Mouse (Mus musculus): ENCODE measurements around the gene Zkscan16. TPM values are rescaled to one million over a fixed set of nuclear protein-coding genes. Genes with fewer than 3 reads are reported as not detected.

The Zkscan16 gene
- polyA plus RNA-seq, 1 experiment from 2014 or later: 0.38 TPM

DNA sequence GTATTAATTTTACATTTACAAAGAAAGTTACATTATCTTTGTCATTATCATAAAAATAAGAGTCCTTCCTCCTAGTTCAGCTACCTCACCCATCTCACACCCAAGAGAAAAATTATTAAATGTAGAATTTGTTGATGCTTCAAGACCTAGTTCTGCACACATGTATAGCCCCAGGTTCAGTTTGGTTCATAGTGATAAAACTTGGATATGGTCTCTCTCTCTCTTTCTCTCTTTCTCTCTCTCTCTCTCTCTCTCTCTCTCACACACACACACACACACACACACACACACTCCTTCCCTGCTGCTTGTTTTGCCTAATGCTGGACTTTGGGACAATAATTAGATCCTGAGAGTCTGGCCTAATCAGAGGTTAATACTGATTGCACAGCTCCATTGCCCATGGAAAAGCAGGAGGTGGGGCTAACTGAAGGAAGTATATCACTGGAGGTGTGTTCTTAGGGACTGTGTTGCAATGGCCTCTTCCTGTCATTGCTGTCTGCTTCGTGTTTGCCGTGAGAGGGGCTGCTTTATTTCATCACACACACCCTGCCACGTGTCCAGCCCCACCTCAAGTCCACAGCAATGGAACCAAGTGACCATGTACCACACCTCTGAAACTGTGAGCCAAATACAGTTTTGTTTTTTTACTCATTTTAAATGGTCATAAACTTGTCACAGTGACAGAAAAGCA is 29.9 kb upstream of the Zkscan16 start:
- Histone ChIP-seq H3K4me3 (no peak overlapping the region), H3K9me3 (replicated peaks) (no peaks in the 10 kb centered on the region), H3K27ac (ENCODE audit: poor library complexity, severe bottlenecking) (no peak overlapping the region), H3K4me2 (0 out of 2 replicates have a peak overlapping the region, but pooled peaks have one; percentile 87), H3K4me1 (replicated peaks) (peaks cover 15% of the 10 kb centered on the region), H3K27me3 (replicated peaks) (no peaks in the 10 kb centered on the region), H3K36me3 (no peaks in the 10 kb centered on the region), H3K9ac (no peak overlapping the region)
- 28% methylated on average over 3 of the region's 3 CpGs for WGBS
- no peak for ATAC-seq (ENCODE audit: insufficient number of reproducible peaks, low FRiP score)

DNA sequence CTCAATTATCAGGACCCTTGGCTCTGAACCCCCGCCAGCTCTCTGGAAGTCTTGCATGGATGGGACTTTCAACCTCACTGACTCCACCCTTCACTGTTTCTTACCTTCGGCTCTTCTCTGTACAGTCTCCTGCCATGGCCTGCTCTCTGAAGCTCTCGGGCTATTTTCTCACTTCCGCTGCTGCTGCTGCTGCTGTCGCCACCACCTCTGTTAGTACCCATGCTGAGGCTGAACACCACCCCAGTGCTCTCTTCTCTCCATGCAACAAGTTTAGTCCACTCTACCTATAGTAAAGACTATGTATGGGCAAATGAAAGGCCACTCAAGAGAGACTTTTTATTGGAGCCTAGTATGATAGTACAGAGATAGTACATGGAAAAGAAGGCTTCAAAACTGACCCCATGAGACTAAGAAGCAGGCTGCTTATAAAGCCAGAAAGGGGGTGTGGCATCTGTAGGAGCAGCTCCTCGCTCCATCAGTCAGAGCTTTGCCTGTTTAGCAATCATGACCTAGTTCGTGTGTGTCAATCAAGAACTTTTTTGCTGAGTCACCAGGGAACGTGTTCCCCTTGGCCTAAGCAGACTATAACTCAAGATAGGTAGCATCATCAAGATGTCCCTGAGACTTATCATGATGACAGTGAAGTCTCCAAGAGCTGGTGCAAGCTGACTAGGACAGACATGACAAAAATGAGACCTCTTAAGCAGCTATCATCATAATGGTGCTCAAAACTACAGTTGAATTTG is 28.2 kb upstream of the Zkscan16 start:
- no peak overlapping the region for H3K9ac ChIP-seq
- no peaks in the 10 kb centered on the region for H3K27me3 ChIP-seq (replicated peaks)
- no peaks in the 10 kb centered on the region for H3K9me3 ChIP-seq (replicated peaks)
- 66% methylated on average over 8 of the region's 8 CpGs for WGBS
- H3K4me3 ChIP-seq: no peak overlapping the region
- no peak overlapping the region for H3K27ac ChIP-seq (ENCODE audit: poor library complexity, severe bottlenecking)
- H3K4me1 ChIP-seq (replicated peaks): peaks cover 10% of the 10 kb centered on the region
- no peak overlapping the region for H3K4me2 ChIP-seq
- ATAC-seq (ENCODE audit: insufficient number of reproducible peaks, low FRiP score): no peak
- H3K36me3 ChIP-seq: no peaks in the 10 kb centered on the region

DNA sequence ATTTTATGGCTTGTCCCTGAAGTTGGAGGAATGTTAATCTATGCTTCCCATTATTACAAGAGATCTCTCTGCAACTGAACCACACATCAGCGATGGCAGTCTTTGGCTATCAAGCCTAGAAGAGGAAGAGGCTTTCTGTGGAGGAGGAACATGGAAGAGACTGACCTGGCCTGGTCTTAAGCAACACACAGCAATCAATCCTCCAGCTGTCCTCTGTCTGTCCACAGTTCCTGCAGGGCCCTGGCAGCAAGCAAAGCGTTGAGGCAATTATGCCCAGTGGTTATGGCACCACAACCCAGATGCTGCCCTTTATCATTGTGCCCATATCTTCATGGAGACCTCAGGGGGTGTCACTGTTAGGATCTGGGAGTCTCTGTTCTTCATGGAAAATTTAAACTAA is 19.5 kb upstream of the Zkscan16 start:
- no peak overlapping the region for H3K4me2 ChIP-seq
- 69% methylated on average over 2 of the region's 2 CpGs for WGBS
- ATAC-seq (ENCODE audit: insufficient number of reproducible peaks, low FRiP score): no peak
- peaks cover 7% of the 10 kb centered on the region for H3K27me3 ChIP-seq (replicated peaks)
- no peaks in the 10 kb centered on the region for H3K4me1 ChIP-seq (replicated peaks)
- H3K27ac ChIP-seq (ENCODE audit: poor library complexity, severe bottlenecking): no peak overlapping the region
- no peak overlapping the region for H3K9ac ChIP-seq
- no peaks in the 10 kb centered on the region for H3K9me3 ChIP-seq (replicated peaks)
- no peaks in the 10 kb centered on the region for H3K36me3 ChIP-seq
- H3K4me3 ChIP-seq: no peak overlapping the region

DNA sequence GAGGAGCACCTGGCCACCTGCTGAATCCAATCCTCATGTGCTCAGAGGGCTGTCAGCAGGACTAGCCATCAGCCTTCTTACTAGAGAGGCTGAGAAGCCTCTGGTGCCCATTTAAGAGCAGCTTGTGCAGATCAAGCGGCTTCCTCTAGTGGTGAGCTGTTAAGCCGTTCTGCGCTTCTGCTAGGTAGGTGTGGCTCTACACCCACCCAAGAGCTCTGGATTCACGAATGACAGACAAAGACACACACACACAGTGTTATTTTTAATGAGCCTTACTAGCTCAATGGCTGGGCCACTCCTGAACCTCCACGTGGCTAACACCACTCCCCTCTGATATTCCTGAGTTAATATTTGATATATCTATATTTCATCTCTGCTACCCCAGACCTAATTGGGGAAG is 17.8 kb upstream of the Zkscan16 start:
- Histone ChIP-seq H3K36me3 (no peaks in the 10 kb centered on the region), H3K27me3 (replicated peaks) (peaks cover 7% of the 10 kb centered on the region), H3K4me1 (replicated peaks) (no peaks in the 10 kb centered on the region), H3K27ac (ENCODE audit: poor library complexity, severe bottlenecking) (no peak overlapping the region), H3K4me3 (no peak overlapping the region), H3K9me3 (replicated peaks) (no peaks in the 10 kb centered on the region), H3K4me2 (no peak overlapping the region), H3K9ac (no peak overlapping the region)
- WGBS: 29% methylated on average over 5 of the region's 5 CpGs
- no peak for ATAC-seq (ENCODE audit: insufficient number of reproducible peaks, low FRiP score)

DNA sequence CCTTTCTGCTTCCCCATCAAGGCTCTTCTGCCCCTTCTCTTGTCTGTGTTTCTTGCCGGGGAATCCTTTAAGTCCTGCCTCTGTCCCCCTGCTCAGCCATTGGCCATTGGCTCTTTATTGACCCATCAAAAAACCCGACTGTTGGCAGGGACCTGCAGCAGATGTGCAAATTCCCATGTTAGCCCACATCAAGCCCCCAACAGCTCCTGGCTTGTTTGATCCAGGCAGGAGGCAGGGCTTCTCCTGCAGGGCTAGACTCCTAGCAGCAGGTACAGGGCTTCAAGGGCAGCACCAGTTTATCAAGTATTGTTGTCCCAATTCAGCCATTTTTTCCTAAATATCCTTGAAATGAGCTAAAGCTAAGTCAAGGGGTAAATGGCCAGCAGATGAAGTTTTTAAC is 17.3 kb upstream of the Zkscan16 start:
- H3K4me3 ChIP-seq: no peak overlapping the region
- H3K27me3 ChIP-seq (replicated peaks): peaks cover 7% of the 10 kb centered on the region
- H3K36me3 ChIP-seq: no peaks in the 10 kb centered on the region
- H3K27ac ChIP-seq (ENCODE audit: poor library complexity, severe bottlenecking): no peak overlapping the region
- H3K4me2 ChIP-seq: no peak overlapping the region
- WGBS: 39% methylated on average over 2 of the region's 2 CpGs
- H3K4me1 ChIP-seq (replicated peaks): no peaks in the 10 kb centered on the region
- H3K9ac ChIP-seq: no peak overlapping the region
- no peaks in the 10 kb centered on the region for H3K9me3 ChIP-seq (replicated peaks)
- no peak for ATAC-seq (ENCODE audit: insufficient number of reproducible peaks, low FRiP score)

DNA sequence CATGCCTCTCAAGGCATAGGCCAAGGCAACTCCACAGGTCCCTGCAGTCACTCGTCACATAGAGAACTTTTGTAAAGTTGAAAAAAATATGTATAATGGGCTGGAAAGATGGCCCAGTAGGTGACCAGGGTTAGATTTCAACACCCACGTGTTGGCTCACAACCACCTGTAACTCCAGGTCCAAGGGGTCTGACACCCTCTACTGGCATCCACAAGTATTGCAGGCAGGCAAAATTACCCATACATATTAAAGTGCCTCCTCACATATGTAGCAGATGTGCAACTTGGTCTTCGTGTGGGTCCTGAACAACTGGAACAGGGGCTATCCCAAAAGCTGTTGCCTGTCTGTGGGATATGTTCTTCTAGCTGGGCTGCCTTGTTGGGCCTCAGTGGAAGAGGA is 15.8 kb upstream of the Zkscan16 start:
- ATAC-seq (ENCODE audit: insufficient number of reproducible peaks, low FRiP score): no peak
- peaks cover 7% of the 10 kb centered on the region for H3K27me3 ChIP-seq (replicated peaks)
- WGBS: 63% methylated on average over 3 of the region's 3 CpGs

DNA sequence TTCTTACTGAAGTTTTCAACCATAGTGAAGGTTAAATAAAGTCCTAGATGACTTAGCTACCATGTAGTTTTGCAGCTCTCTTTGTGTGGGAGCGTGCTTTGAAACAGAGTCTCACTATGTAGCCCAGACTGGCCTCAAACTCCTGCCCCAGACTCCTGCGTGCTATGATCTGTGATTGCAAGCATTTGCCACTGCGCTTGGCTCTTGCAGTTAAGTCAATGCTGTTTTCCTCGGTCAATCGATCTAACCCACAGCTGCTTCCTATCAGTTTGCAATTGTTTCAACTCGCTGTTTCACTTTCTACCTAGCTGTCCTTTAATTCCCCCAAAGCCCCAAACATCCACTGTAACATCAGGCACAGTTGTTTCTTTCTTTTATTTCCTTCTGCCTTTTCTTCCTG is 10.9 kb upstream of the Zkscan16 start:
- Histone ChIP-seq H3K27ac (ENCODE audit: poor library complexity, severe bottlenecking) (no peak overlapping the region), H3K27me3 (replicated peaks) (no peaks in the 10 kb centered on the region), H3K36me3 (no peaks in the 10 kb centered on the region), H3K9me3 (replicated peaks) (no peaks in the 10 kb centered on the region), H3K9ac (no peak overlapping the region), H3K4me2 (no peak overlapping the region), H3K4me3 (no peak overlapping the region), H3K4me1 (replicated peaks) (peaks cover 9% of the 10 kb centered on the region)
- ATAC-seq (ENCODE audit: insufficient number of reproducible peaks, low FRiP score): no peak
- WGBS: 79% methylated on average over 6 of the region's 6 CpGs

More for the DNA sequence above, 15.8 kb upstream of the Zkscan16 start:
- Histone ChIP-seq H3K4me3 (no peak overlapping the region), H3K9ac (no peak overlapping the region), H3K9me3 (replicated peaks) (no peaks in the 10 kb centered on the region), H3K4me1 (replicated peaks) (no peaks in the 10 kb centered on the region), H3K27ac (ENCODE audit: poor library complexity, severe bottlenecking) (no peak overlapping the region), H3K4me2 (no peak overlapping the region), H3K36me3 (no peaks in the 10 kb centered on the region)

DNA sequence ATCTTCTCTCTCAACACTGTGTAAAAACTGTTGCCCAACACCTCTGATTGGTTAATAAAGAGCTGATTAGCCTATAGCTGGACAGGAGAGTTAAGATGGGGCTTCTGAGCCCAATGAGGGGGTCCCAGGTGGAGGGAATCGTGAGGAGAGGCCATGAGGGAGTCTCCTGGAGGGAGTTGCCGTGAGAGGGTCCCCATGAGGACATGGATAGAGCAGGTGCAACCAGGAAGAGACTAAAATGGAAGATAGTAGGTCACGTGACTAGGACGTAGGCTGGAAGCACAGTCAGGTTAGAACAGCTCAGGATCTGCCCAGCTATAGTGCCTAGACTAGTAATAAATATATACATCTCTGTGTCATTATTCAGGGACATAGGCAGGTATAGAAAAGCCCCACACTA is 9.1 kb upstream of the Zkscan16 start:
- Histone ChIP-seq H3K27ac (ENCODE audit: poor library complexity, severe bottlenecking) (no peak overlapping the region), H3K36me3 (no peaks in the 10 kb centered on the region), H3K4me3 (no peak overlapping the region), H3K27me3 (replicated peaks) (no peaks in the 10 kb centered on the region), H3K9ac (no peak overlapping the region), H3K4me2 (no peak overlapping the region), H3K9me3 (replicated peaks) (no peaks in the 10 kb centered on the region), H3K4me1 (replicated peaks) (peaks cover 9% of the 10 kb centered on the region)
- no peak for ATAC-seq (ENCODE audit: insufficient number of reproducible peaks, low FRiP score)
- WGBS: 78% methylated on average over 4 of the region's 4 CpGs

DNA sequence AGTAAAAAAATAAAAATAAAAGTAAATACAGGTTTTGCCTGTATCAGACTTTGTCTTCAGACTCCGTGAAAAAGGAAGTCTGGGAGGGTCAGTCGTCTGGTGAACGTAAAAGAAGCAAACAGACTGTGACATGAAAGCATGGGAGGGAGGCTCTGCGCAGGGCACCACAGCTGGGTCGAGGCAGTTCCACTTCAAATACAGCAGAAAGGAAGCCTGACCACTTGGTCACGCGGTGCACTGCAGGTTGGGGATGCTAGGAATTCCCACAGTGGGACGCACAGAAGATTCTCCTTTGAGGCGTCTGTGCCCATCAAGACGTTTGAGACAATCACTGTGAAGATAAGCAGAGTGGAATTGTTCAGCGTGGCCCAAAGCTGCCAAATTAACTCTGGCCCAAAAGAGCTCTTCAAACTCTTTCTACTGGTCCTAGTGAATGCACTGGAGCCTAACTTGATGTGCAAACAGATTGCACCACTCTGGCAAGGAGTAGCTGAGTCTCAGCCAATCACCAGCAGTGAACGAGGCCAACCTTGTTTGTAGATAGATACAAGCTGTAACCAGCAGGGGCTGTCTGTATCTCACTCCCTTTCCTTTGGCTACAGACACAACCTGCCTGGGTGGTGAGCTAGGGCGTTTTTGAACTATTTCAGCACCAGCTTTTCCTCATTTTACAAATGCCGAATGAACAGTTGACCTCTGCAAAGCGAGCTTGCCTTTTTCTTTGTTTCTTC is 8.5 kb upstream of the Zkscan16 start:
- H3K4me2 ChIP-seq: peak overlapping the region; percentile 31
- no peaks in the 10 kb centered on the region for H3K27me3 ChIP-seq (replicated peaks)

DNA sequence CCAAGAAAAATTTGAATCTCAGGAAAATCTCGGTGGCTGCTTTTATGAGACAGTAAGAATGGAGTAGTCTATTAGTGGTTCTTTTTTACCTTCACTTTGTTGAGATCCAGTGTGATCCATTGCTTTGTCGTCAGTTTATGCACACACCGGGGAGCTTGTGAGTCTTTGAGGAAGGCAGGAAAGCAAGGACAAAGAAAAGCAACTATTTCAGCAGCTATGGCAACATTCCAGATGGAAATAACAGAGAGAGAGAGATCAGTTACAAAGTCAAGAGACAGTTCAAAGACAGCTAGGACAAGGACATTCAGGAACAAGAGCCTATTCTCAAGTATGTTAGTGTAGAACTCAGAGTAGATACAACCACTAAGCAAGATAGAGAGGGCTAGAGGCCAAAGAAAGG is 7.6 kb upstream of the Zkscan16 start:
- Histone ChIP-seq H3K4me3 (no peak overlapping the region), H3K27me3 (replicated peaks) (no peaks in the 10 kb centered on the region), H3K4me1 (replicated peaks) (peaks cover 9% of the 10 kb centered on the region), H3K9ac (no peak overlapping the region), H3K36me3 (no peaks in the 10 kb centered on the region), H3K4me2 (no peak overlapping the region), H3K27ac (ENCODE audit: poor library complexity, severe bottlenecking) (no peak overlapping the region), H3K9me3 (replicated peaks) (no peaks in the 10 kb centered on the region)
- ATAC-seq (ENCODE audit: insufficient number of reproducible peaks, low FRiP score): no peak
- WGBS: 63% methylated on average over 3 of the region's 3 CpGs

More for the DNA sequence above, 8.5 kb upstream of the Zkscan16 start:
- Histone ChIP-seq H3K4me1 (replicated peaks) (peaks cover 9% of the 10 kb centered on the region), H3K9ac (no peak overlapping the region), H3K9me3 (replicated peaks) (no peaks in the 10 kb centered on the region), H3K4me3 (no peak overlapping the region), H3K36me3 (no peaks in the 10 kb centered on the region), H3K27ac (ENCODE audit: poor library complexity, severe bottlenecking) (no peak overlapping the region)
- ATAC-seq (ENCODE audit: insufficient number of reproducible peaks, low FRiP score): no peak
- WGBS: 29% methylated on average over 15 of the region's 15 CpGs

DNA sequence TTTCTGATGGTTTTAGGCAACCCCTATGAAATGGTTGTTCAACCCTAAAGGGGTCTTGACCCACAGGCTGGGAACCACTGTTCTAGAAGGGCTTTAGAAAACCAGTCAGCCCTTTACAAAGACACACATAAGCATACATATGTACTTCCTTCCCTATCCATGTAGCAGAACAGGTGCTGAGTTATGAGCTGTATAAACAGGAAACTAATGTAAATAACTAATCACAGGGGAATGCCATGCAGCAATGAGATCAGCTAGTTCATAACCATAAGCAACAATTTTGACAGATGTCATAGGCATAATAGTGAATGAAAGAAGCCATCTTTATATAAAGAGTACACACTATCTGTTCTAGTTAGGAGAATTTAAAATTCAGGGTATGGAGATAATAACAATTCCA is 1.8 kb upstream of the Zkscan16 start:
- no peak overlapping the region for H3K27ac ChIP-seq (ENCODE audit: poor library complexity, severe bottlenecking)
- H3K4me3 ChIP-seq: no peak overlapping the region
- no peaks in the 10 kb centered on the region; the same call in 1 of the 2 replicates for H3K4me1 ChIP-seq (replicated peaks)
- ATAC-seq (ENCODE audit: insufficient number of reproducible peaks, low FRiP score): no peak
- no peaks in the 10 kb centered on the region for H3K9me3 ChIP-seq (replicated peaks)
- no peak overlapping the region for H3K4me2 ChIP-seq
- H3K9ac ChIP-seq: no peak overlapping the region
- H3K36me3 ChIP-seq: no peaks in the 10 kb centered on the region
- H3K27me3 ChIP-seq (replicated peaks): peaks cover 24% of the 10 kb centered on the region

Data from heart, embryonic 12.5 days (tissue).